Mouse (Mus musculus): Measurements from ENCODE around the gene Tbxa2r.
A peak's percentile ranks its signal among the peaks of the same experiment; 100 is the strongest.

Tbxa2r gene

GRCm38 (mm10) chr10:81365672-81366476, 37.3 kb downstream of the Tbxa2r start, which contains the start of gene 4930404N11Rik:
TSS of gene 4930404N11Rik (minus strand) at chr10:81365816.
- no peak for DNase-seq (ENCODE audit: low spot score)

DNA sequence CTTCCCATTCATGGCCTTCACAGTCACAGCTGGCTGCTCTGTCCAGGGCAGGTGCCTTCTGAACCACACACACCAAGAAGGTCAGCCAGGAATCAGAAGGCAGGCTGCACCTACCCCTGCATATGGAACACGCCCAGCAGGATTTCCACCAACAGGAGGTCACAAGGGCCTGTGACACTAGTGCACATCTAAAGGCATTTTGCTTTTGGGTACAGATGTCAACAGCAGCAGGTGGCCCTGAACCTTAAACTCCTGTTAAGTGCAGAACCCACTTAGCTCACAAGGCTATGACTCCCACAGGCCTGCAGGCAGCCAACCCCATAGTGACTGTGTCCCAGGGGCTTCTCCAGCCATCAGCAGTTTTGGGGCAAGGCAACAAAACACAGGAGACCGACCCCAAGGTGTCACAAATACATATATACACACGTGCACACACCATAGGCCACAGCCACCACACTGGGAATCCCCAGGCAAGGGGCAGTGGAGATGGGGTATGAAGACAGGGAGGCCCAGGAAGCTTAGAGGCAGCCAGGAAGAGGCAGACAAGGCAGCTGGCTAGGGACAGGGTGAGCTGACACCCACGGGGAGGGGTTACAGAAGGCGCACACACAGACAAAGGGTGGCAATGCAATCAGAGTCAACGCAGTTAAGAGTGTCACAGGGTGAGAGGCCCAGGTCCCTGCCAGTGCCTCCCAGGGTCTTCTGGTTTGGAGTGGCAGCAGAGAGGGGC, 38.1 kb downstream of the Tbxa2r start:
- DNase-seq (ENCODE audit: low spot score): no peak

GRCm38 (mm10) chr10:81367207-81367495, 38.6 kb downstream of the Tbxa2r start:
- DNase-seq (ENCODE audit: low spot score): no peak

- no peak for DNase-seq (ENCODE audit: low spot score)
Measured at GRCm38 (mm10) chr10:81375322-81375721, 46.8 kb downstream of the Tbxa2r start.

DNA sequence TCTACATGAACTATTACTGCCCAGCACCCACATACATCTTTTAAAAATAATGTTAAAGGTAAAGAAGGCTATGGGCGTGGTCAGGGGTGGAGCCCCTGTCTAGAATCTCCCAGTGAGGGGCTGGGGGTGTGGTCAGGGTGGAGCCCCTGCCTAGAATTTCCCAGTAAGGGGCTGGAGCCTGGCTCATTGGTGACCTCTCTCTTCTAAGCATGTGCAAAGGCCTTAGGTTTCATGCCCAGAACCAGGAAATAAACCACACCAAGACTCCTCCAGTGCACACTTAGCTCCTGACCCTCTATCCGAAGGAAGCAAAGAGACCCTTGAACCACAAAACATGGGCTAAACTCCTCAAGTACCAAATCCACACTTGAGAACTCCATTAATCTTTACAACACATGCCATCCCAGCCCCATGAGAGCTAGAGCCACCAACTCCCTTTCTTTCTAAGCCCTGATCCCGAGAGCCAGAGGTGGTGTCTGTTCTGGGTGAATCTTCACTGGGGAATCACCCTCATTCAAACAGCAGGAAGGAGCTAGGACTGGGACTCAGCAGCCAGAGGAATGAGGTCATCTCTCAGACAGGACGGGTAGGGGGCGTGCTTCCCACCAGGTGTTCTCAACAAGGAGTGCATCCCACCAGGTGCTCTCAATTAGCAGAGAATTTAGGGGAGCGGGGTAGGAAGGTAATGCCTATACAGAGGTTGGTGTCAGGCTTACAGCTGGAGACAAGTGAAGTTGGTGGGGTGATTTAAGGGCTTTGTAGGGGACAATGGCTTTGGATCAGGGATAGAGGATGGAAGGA, 48.2 kb downstream of the Tbxa2r start:
- no peak for DNase-seq (ENCODE audit: low spot score)

GRCm38 (mm10) chr10:81377362-81377664, 48.8 kb downstream of the Tbxa2r start:
- DNase-seq (ENCODE audit: low spot score): no peak

DNA sequence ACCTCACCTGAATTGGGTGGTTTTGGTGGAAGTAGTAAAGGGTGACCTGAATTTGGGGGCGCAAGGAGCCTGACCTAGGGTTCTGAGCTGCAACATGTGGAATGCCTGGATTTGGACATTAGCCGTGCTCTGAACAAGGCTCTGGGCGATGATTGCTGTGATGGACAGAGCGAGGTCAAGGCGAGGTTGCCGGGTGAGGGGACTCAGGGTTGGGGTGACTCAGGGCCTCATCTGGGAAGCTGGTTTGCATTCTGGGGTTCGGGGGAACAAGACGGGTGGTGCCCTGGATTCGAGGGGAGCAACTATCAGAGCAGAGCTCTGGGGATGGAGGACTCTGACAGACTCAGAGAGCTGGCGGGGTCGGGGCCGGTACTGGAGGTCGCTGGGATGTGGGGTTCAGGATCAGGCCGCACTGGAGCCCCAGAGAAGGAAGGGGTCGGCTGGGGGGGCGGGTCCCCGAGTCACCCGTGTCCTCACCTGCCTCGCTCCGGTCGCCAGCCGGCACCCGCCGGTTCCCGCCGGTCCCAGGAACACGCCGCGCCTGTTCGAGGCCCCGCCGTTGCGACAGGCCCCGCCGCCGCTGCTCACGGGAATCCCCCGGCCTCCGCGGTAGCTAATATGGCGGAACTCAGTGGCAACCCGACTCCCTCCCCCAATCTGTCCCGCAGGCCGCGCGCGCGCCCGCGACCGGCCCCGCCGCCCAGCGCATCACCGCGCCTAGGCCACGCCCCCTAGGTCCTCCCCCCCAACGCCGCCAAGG, 49.4 kb downstream of the Tbxa2r start, which contains the start of gene Fzr1:
Fzr1 (minus strand) TSS at position 724 of the 760 bp plus-strand sequence.
- no peak for DNase-seq (ENCODE audit: low spot score)

DNA sequence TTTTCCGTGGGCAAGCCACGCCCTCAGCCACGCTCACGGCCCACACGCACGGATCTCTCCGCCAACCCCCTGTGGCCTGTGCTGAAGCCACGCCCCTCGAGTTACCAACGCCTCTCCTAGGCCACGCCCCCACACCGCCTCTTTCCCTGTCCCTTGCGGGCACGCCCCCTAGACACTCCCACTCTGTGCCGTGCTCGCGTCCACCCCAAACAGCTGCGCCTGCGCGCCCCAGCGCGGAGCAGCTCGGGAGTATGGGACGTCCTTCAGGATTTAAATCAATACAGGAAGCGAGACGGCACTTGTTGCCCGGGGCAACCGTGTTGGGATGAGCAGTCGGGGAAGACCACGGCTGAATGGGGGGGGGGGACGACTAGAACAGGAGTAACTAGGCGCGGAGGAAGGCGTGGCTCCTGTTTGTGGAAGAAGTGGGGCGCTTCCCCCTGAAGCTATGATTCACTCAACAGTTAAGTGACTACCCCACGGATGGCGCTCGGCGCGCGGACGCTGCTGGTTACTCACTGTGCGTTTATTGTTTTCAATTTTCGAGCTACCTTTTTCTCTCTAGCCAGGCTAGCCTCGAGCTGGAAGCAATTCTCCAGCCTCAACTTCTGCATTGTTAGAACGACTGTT, 50.1 kb downstream of the Tbxa2r start:
- peak; percentile 100 for DNase-seq (ENCODE audit: low spot score)

- DNase-seq (ENCODE audit: low spot score): no peak
Measured at GRCm38 (mm10) chr10:81379183-81379553, 50.6 kb downstream of the Tbxa2r start.

GRCm38 (mm10) chr10:81379809-81380378, 51.4 kb downstream of the Tbxa2r start:
- no peak for DNase-seq (ENCODE audit: low spot score)

- DNase-seq (ENCODE audit: low spot score): no peak
Measured at GRCm38 (mm10) chr10:81382039-81382438, 53.5 kb downstream of the Tbxa2r start.

GRCm38 (mm10) chr10:81383802-81384604, 55.5 kb downstream of the Tbxa2r start, which contains the start of the genes Dohh and Gm48551:
TSS of gene Dohh (plus strand) at chr10:81384428.
TSS of gene Gm48551 (plus strand) at chr10:81384466.
- DNase-seq (ENCODE audit: low spot score): peak; percentile 98

- DNase-seq (ENCODE audit: low spot score): no peak
Measured at GRCm38 (mm10) chr10:81384605-81384982, 56.1 kb downstream of the Tbxa2r start.

Measured in ovary, postnatal 36 days (tissue).